Mouse (Mus musculus) forebrain, embryonic 12.5 days (tissue): ENCODE measurements around the gene Rpl36al. TPM values are rescaled to one million over a fixed set of nuclear protein-coding genes. Genes with fewer than 3 reads are reported as not detected.
"Not testable (repeated sequence)": the region's sequence is repeated elsewhere in the genome, so short reads cannot be mapped to it uniquely, and the experiment has no call there.

Source experiments
- ATAC-seq: fragments of 200-750 bp; cut with Nextera tagmentation; 2 replicates; pipeline ENCODE4 v1.8.0; 2017; ENCODE audit warnings: moderate TSS enrichment; ENCODE audit not compliant: low FRiP score
- H3K27ac ChIP-seq: fragments of 300-500 bp; sonication (generic); 2 replicates; pipeline ENCODE4 v1.5.1; 2016; ENCODE audit warnings: mild to moderate bottlenecking
- H3K27me3 ChIP-seq: fragments of 300-500 bp; sonication (generic); 2 replicates; pipeline ENCODE4 v1.6.1; 2016; ENCODE audit warnings: mild to moderate bottlenecking
- H3K36me3 ChIP-seq: fragments of 300-500 bp; sonication (generic); replicated peaks from 2 replicates; pipeline ENCODE4 v1.6.1; 2016; ENCODE audit warnings: mild to moderate bottlenecking
- H3K4me1 ChIP-seq: fragments of 300-500 bp; sonication (generic); 2 replicates; pipeline ENCODE4 v1.6.1; 2016
- H3K4me2 ChIP-seq: fragments of 300-500 bp; sonication (generic); 2 replicates; pipeline ENCODE4 v1.6.1; 2016; ENCODE audit warnings: mild to moderate bottlenecking, moderate library complexity
- H3K4me3 ChIP-seq: fragments of 300-500 bp; sonication (generic); replicated peaks from 2 replicates; pipeline ENCODE4 v1.5.1; 2016; ENCODE audit warnings: mild to moderate bottlenecking
- H3K9ac ChIP-seq: fragments of 300-500 bp; sonication (generic); 2 replicates; pipeline ENCODE4 v1.6.1; 2016; ENCODE audit warnings: mild to moderate bottlenecking
- H3K9me3 ChIP-seq: fragments of 300-500 bp; sonication (generic); 2 replicates; pipeline ENCODE4 v1.6.1; 2016
- WGBS: fragments of 180-500 bp; shearing (Covaris S2); methylation state at CpG from one replicate; pipeline ENCODE4 v1.1.7; 2016; 5-methylcytosine and 5-hydroxymethylcytosine counted together
- polyA plus RNA-seq: library from polyadenylated mRNA; unstranded; fragments of >200 nt; fragmentation: Nextera tagmentation; extraction: Ambion mirVana; gene quantifications from 2 replicates; pipeline ENCODE4 v1.2.1, GENCODE M21; 2016

Gene Rpl36al
- polyA plus RNA-seq, 1 experiment from 2014 or later, result 487 TPM

- 69% methylated on average over 3 of the region's 3 CpGs for WGBS
These were observed 19.0 kb downstream of the Rpl36al start for GRCm38 (mm10) chr12:69164904-69165303.

GRCm38 (mm10) chr12:69163586-69163985 lies 20.3 kb downstream of the Rpl36al start:
- H3K27ac ChIP-seq, H3K9me3 ChIP-seq, H3K4me3 ChIP-seq, H3K36me3 ChIP-seq, H3K4me1 ChIP-seq, H3K9ac ChIP-seq, H3K4me2 ChIP-seq, ATAC-seq, H3K27me3 ChIP-seq: not testable (repeated sequence)
- 86% methylated on average over 4 of the region's 4 CpGs for WGBS

More at GRCm38 (mm10) chr12:69164904-69165303, 19.0 kb downstream of the Rpl36al start:
- Histone ChIP-seq H3K27me3 (no peaks in the 10 kb centered on the region), H3K4me1 (peaks cover 11% of the 10 kb centered on the region), H3K27ac (no peak overlapping the region), H3K9ac (no peak overlapping the region), H3K9me3 (no peaks in the 10 kb centered on the region), H3K4me2 (no peak overlapping the region), H3K36me3 (no peaks in the 10 kb centered on the region), H3K4me3 (no peak overlapping the region)
- no peak for ATAC-seq

- not testable (repeated sequence) for H3K27ac ChIP-seq, H3K9me3 ChIP-seq, H3K4me1 ChIP-seq, ATAC-seq, H3K9ac ChIP-seq, H3K4me3 ChIP-seq, H3K27me3 ChIP-seq, H3K4me2 ChIP-seq
- peaks cover 18% of the 10 kb centered on the region for H3K36me3 ChIP-seq
- 82% methylated on average over 2 of the region's 2 CpGs for WGBS
These were observed 23.2 kb downstream of the Rpl36al start for GRCm38 (mm10) chr12:69160677-69161076.

GRCm38 (mm10) chr12:69159578-69159940 lies 24.3 kb downstream of the Rpl36al start:
- H3K9ac ChIP-seq, result no peak overlapping the region
- no peaks in the 10 kb centered on the region for H3K27me3 ChIP-seq
- H3K4me3 ChIP-seq, result peak overlapping the region; percentile 14
- peaks cover 23% of the 10 kb centered on the region for H3K36me3 ChIP-seq
- WGBS, result 5% methylated on average over 9 of the region's 9 CpGs
- no peaks in the 10 kb centered on the region for H3K9me3 ChIP-seq
- H3K4me2 ChIP-seq, result 0 out of 2 replicates have a peak overlapping the region, but pooled peaks have one; percentile 6
- no peak overlapping the region for H3K27ac ChIP-seq
- peaks cover 9% of the 10 kb centered on the region for H3K4me1 ChIP-seq
- peak; percentile 5; the same call in 1 of the 2 replicates for ATAC-seq

DNA sequence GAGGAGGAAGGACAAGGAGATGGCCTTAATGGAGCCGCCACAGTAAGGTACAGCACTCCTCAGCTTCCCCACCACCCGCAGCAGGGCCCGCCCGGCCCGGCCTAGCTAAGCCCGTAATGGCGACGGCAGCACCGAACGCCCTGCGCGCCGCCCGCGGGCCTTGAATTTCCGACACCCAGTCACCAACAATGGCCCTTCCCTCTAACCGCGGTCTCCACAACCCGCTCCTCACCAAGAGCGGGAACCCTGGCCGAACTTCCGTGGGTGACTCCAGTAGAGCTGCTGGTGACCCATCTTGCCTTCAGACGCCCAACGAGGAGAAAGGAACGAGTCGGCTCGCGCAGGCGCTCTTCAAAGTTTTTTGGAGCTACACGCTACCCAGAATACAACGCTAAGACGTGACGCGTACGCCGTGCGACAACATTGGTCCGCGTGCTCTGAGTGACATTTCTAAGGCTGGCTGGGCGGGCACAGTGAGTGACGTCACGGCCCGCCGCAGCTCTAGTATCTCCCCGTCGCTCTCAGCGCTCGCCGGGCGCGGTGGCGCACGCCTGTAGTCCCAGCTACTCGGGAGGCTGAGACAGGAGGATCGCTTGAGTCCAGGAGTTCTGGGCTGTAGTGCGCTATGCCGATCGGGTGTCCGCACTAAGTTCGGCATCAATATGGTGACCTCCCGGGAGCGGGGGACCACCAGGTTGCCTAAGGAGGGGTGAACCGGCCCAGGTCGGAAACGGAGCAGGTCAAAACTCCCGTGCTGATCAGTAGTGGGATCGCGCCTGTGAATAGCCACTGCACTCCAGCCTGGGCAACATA lies 24.9 kb downstream of the Rpl36al start, which contains the start of gene Rps29:
Gene Rps29 (minus strand): TSS at position 422 of the 813 bp plus-strand sequence.
- WGBS, result under 1% methylated on average over 60 of the region's 68 CpGs
- H3K27me3 ChIP-seq, H3K9me3 ChIP-seq, H3K4me1 ChIP-seq: not testable (repeated sequence)
- Histone ChIP-seq H3K27ac (peak within 1 kb of the TSS; percentile 95), H3K4me2 (peak within 1 kb of the TSS; percentile 64), H3K36me3 (peaks cover 23% of the 10 kb centered on the region), H3K4me3 (peak within 1 kb of the TSS; percentile 72), H3K9ac (peak within 1 kb of the TSS; percentile 89)
- ATAC-seq, result peak; percentile 99

- WGBS, result under 1% methylated on average over 19 of the region's 19 CpGs
These were observed 25.5 kb downstream of the Rpl36al start for GRCm38 (mm10) chr12:69158366-69158764.

DNA sequence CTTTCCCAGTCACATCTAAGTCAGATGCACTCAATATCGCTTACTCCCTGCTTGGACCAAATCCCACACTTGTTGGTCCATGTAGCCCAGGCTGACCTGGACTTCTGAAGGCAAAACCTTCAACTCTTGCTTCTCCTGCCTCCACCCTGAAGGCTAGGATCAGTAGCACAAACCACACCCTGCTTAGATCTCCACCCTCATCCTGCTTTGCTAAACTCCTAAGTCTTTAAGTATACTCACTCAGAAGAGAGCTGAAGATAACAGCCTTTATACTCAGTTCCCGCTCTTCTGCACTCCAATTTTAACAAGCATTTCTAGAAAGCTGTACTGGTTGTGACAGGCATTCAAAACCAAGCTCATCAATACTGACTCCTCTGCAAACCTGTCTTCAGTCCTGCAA lies 26.8 kb downstream of the Rpl36al start:
- H3K27ac ChIP-seq, result no peak overlapping the region
- ATAC-seq, result no peak
- no peak overlapping the region for H3K9ac ChIP-seq
- no peak overlapping the region for H3K4me3 ChIP-seq
- no peaks in the 10 kb centered on the region for H3K9me3 ChIP-seq
- H3K36me3 ChIP-seq, result peaks cover 23% of the 10 kb centered on the region
- no peaks in the 10 kb centered on the region for H3K27me3 ChIP-seq
- peaks cover 9% of the 10 kb centered on the region for H3K4me1 ChIP-seq
- WGBS, result 94% methylated on average over 2 of the region's 2 CpGs
- H3K4me2 ChIP-seq, result peak overlapping the region; percentile 64; the same call in 1 of the 2 replicates

More at GRCm38 (mm10) chr12:69158366-69158764, 25.5 kb downstream of the Rpl36al start:
- peaks cover 23% of the 10 kb centered on the region for H3K36me3 ChIP-seq
- no peaks in the 10 kb centered on the region for H3K27me3 ChIP-seq
- peak; percentile 15; the same call in 1 of the 2 replicates for ATAC-seq
- H3K4me1 ChIP-seq, result peaks cover 9% of the 10 kb centered on the region
- H3K27ac ChIP-seq, result peak overlapping the region; percentile 95
- H3K9me3 ChIP-seq, result no peaks in the 10 kb centered on the region
- H3K4me2 ChIP-seq, result peak overlapping the region; percentile 64
- peak overlapping the region; percentile 72 for H3K4me3 ChIP-seq
- H3K9ac ChIP-seq, result peak overlapping the region; percentile 89

GRCm38 (mm10) chr12:69156436-69156835 lies 27.4 kb downstream of the Rpl36al start:
- Histone ChIP-seq H3K27me3 (no peaks in the 10 kb centered on the region), H3K9ac (no peak overlapping the region), H3K9me3 (no peaks in the 10 kb centered on the region), H3K4me3 (no peak overlapping the region), H3K4me2 (no peak overlapping the region), H3K4me1 (peaks cover 9% of the 10 kb centered on the region), H3K36me3 (peaks cover 23% of the 10 kb centered on the region), H3K27ac (no peak overlapping the region)
- ATAC-seq, result no peak
- 92% methylated on average over 4 of the region's 4 CpGs for WGBS

- Histone ChIP-seq H3K4me1 (peaks cover 9% of the 10 kb centered on the region), H3K27me3 (no peaks in the 10 kb centered on the region), H3K36me3 (peaks cover 23% of the 10 kb centered on the region), H3K4me3 (no peak overlapping the region), H3K9ac (no peak overlapping the region), H3K27ac (no peak overlapping the region), H3K4me2 (no peak overlapping the region), H3K9me3 (no peaks in the 10 kb centered on the region)
- ATAC-seq, result no peak
- WGBS, result 81% methylated on average over 2 of the region's 2 CpGs
These were observed 28.0 kb downstream of the Rpl36al start for GRCm38 (mm10) chr12:69155923-69156322.

GRCm38 (mm10) chr12:69150049-69150448 lies 33.8 kb downstream of the Rpl36al start:
- Histone ChIP-seq H3K4me1 (no peaks in the 10 kb centered on the region), H3K9me3 (no peaks in the 10 kb centered on the region), H3K27me3 (no peaks in the 10 kb centered on the region), H3K27ac (no peak overlapping the region), H3K9ac (no peak overlapping the region), H3K4me3 (no peak overlapping the region), H3K4me2 (no peak overlapping the region), H3K36me3 (0 out of 2 replicates have a peak, but pooled peaks cover under 1% of the 10 kb centered on the region)
- 88% methylated on average over 13 of the region's 13 CpGs for WGBS
- no peak for ATAC-seq

- H3K4me3 ChIP-seq, result no peak overlapping the region
- H3K4me1 ChIP-seq, result no peaks in the 10 kb centered on the region
- no peak overlapping the region for H3K4me2 ChIP-seq
- H3K36me3 ChIP-seq, result no peaks in the 10 kb centered on the region
- 94% methylated on average over 5 of the region's 5 CpGs for WGBS
- H3K27ac ChIP-seq, result no peak overlapping the region
- H3K9me3 ChIP-seq, result no peaks in the 10 kb centered on the region
- H3K27me3 ChIP-seq, result no peaks in the 10 kb centered on the region
- ATAC-seq, result no peak
- H3K9ac ChIP-seq, result no peak overlapping the region
These were observed 36.6 kb downstream of the Rpl36al start for GRCm38 (mm10) chr12:69147166-69147735.

DNA sequence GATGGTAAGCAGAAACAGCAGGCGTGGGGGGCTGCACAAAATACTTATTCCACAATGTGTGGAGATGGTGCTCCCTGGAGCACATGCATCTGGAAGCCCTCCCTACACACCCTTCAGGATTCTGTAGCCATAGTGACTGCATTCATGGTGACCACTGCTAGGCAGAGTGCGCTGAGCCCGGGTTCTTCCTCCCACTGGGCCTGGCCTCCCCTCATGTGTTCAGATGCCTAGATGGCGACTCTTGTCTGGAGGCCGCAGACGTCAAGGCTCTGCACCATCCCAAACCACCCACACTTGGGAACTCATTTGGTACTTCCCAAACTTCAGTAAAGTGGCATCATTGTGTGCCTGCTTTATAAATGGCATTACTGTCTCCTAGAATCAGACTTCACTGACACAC lies 40.4 kb downstream of the Rpl36al start:
- no peak for ATAC-seq
- Histone ChIP-seq H3K27ac (no peak overlapping the region), H3K9ac (no peak overlapping the region), H3K36me3 (no peaks in the 10 kb centered on the region), H3K4me1 (no peaks in the 10 kb centered on the region), H3K9me3 (no peaks in the 10 kb centered on the region), H3K4me3 (no peak overlapping the region), H3K27me3 (no peaks in the 10 kb centered on the region), H3K4me2 (no peak overlapping the region)
- WGBS, result 69% methylated on average over 6 of the region's 6 CpGs
